Mouse (Mus musculus): ENCODE data around the gene BC049715. TPM values are rescaled to one million over a fixed set of nuclear protein-coding genes. Genes with fewer than 3 reads are reported as not detected.

Gene BC049715
- total and polyA plus RNA-seq, 3 experiments, result 0.27 to 1.2 TPM; not detected in 1

DNA sequence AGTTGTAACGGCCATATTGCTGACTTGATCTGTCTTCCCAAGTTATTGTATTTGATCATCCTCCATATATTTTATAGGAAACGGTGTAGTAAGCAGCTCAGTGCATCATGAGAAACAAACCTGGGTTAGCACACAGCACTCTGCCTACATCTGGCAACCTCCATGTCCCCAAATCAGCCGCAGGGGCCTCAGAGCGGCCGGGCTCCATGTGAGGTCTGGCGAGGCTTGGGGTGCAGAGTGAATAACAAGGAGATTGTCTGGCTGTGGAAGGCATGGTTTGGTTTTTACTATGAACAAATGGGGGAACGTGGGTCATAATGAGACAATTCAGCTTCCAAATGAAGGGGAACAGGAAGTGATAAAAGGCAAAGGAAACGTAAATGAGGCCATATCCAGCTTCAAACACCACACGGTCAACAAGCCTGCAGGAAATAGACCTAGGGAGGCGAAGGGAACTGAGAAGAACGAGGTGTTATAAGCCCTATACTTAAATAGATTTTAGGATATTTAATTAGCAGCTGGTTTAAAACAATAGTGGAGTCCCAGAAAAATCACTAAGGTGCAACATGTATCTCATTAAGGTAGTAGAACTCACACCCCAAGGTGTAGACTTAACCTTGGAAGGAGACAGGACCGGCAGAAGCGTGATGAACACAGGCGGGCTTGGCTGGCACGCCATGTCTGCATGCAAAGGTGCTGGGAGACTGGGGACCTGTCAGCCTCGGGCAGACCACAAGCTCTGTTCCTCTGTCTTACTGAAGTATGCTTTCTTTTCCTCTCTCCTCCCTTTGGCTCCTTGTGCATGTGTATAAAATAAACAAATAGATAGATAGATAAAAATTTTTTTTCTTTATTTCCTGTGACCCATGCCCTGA lies 34.3 kb upstream of the BC049715 start:
- Histone ChIP-seq H3K9me3 (replicated peaks; ENCODE audit: insufficient read depth, low read length) (no peaks in the 10 kb centered on the region), H3K27me3 (ENCODE audit: control insufficient read depth in 1 of 2, insufficient read depth in 2 of 2, low read length in 2 of 2) (no peaks in the 10 kb centered on the region), H3K4me3 (ENCODE audit: control insufficient read depth in 1 of 2, insufficient read depth in 1 of 2, low read depth in 2 of 2, low read length in 2 of 2) (no peak overlapping the region), H3K36me3 (ENCODE audit: control insufficient read depth in 1 of 2, insufficient read depth in 2 of 2, low read length in 2 of 2) (no peaks in the 10 kb centered on the region), H3K4me1 (ENCODE audit: control insufficient read depth in 1 of 2, insufficient read depth in 2 of 2, low read length in 2 of 2) (peaks cover 0 to 5% of the 10 kb centered on the region in 2 experiments; a peak in 2 of 4 replicates), H3K9ac (ENCODE audit: control insufficient read depth, low read depth, low read length, poor library complexity, severe bottlenecking) (no peak overlapping the region), H3K79me2 (ENCODE audit: control insufficient read depth, insufficient read depth, low read length, poor library complexity) (no peaks in the 10 kb centered on the region), H3K27ac (ENCODE audit: control insufficient read depth, low read depth, low read length) (no peak overlapping the region)
- TF ChIP-seq RAD21 (IDR thresholded peaks at IDR 0.05; ENCODE audit: low read depth, low read length), result no peak
- TF ChIP-seq TBP (IDR thresholded peaks at IDR 0.05; ENCODE audit: low read depth, low read length), result no peak
- TF ChIP-seq CTCF (IDR thresholded peaks at IDR 0.05 in 2 of 3, conservative IDR thresholded peaks at IDR 0.05 in 1 of 3; ENCODE audit: control insufficient read depth in 1 of 3, insufficient read depth in 1 of 3, low read depth in 2 of 3, low read length in 3 of 3, poor library complexity in 1 of 3, severe bottlenecking in 1 of 3), result no peak
- no peak for TF ChIP-seq BHLHE40 (IDR thresholded peaks at IDR 0.05; ENCODE audit: borderline replicate concordance, low read depth, low read length)
- TF ChIP-seq ZC3H11A (IDR thresholded peaks at IDR 0.05; ENCODE audit: low read depth, low read length), result no peak
- no peak for TF ChIP-seq UBTF (IDR thresholded peaks at IDR 0.05; ENCODE audit: borderline replicate concordance, insufficient read depth, low read depth, low read length)
- TF ChIP-seq NELFE (IDR thresholded peaks at IDR 0.05; ENCODE audit: low read depth, low read length), result no peak
- TF ChIP-seq GABPA (IDR thresholded peaks at IDR 0.05; ENCODE audit: low read depth, low read length), result no peak
- no peak for TF ChIP-seq CHD1 (IDR thresholded peaks at IDR 0.05; ENCODE audit: low read depth, low read length)
- no peak for TF ChIP-seq MAZ (IDR thresholded peaks at IDR 0.05; ENCODE audit: low read depth, low read length)
- TF ChIP-seq POLR2AphosphoS5 (IDR thresholded peaks at IDR 0.05; ENCODE audit: borderline replicate concordance, low read depth, low read length), result no peak
- TF ChIP-seq ETS1 (IDR thresholded peaks at IDR 0.05; ENCODE audit: low read depth, low read length), result no peak
- no peak for DNase-seq (ENCODE audit: low read depth, low spot score)

DNA sequence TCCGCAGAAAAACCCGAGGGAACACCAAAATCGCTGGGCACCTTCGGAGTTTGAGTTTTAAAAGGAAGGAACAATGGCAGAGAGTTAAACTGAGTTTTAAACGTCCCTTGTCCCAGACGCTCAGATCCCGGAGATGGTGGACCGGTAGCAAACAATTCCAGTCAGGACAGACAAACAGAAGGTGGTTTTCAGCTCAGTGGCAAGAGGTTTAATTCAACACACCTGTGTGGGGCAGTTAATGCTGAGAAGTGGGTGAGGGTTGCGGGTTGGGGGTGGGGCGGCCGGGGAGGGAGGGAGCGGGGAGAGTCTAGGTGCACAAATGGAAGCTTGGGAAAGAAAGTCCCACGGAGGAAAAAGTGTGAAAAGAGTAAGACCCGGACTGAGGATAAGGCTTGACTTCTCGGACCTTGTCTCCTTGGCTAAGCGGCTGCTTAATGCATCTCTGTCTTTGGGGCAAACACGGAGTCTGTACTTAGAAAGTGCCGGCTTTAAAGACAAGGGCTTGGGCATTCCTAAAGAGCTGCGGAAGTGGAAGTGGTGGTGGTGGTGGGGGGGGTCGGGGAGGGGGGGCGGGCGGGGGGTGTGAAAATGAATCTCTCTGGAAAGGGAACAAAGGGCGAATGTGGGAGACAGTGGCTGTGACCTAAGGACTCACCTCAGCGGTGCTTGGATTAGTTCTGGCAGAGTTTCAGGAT lies 33.4 kb upstream of the BC049715 start:
- no peak for DNase-seq (ENCODE audit: low read depth, low spot score)
- Histone ChIP-seq H3K36me3 (ENCODE audit: control insufficient read depth in 1 of 2, insufficient read depth in 2 of 2, low read length in 2 of 2) (no peaks in the 10 kb centered on the region), H3K27me3 (ENCODE audit: control insufficient read depth in 1 of 2, insufficient read depth in 2 of 2, low read length in 2 of 2) (no peaks in the 10 kb centered on the region), H3K9me3 (replicated peaks; ENCODE audit: insufficient read depth, low read length) (no peaks in the 10 kb centered on the region), H3K27ac (ENCODE audit: control insufficient read depth, low read depth, low read length) (no peak overlapping the region), H3K4me1 (ENCODE audit: control insufficient read depth in 1 of 2, insufficient read depth in 2 of 2, low read length in 2 of 2) (peaks cover 0 to 5% of the 10 kb centered on the region in 2 experiments; a peak in 2 of 4 replicates), H3K4me3 (ENCODE audit: control insufficient read depth in 1 of 2, insufficient read depth in 1 of 2, low read depth in 2 of 2, low read length in 2 of 2) (no peak overlapping the region), H3K9ac (ENCODE audit: control insufficient read depth, low read depth, low read length, poor library complexity, severe bottlenecking) (no peak overlapping the region), H3K79me2 (ENCODE audit: control insufficient read depth, insufficient read depth, low read length, poor library complexity) (no peaks in the 10 kb centered on the region)
- no peak for TF ChIP-seq EP300 (IDR thresholded peaks at IDR 0.05; ENCODE audit: low read depth in 1 of 2, low read length in 2 of 2)
- no peak for TF ChIP-seq ZNF384 (IDR thresholded peaks at IDR 0.05; ENCODE audit: low read depth, low read length)
- no peak for TF ChIP-seq MAX (IDR thresholded peaks at IDR 0.05; ENCODE audit: low read length)
- no peak for TF ChIP-seq HCFC1 (IDR thresholded peaks at IDR 0.05; ENCODE audit: low read depth, low read length)
- TF ChIP-seq SIN3A (IDR thresholded peaks at IDR 0.05; ENCODE audit: low read length), result no peak
